Mouse (Mus musculus) myocyte (in vitro differentiated cells): Measurements from ENCODE around the gene Lrrc14b.

ENCODE experiments used
- CEBPB ChIP-seq: IDR thresholded peaks from 2 replicates; pipeline ENCODE4 v1.6.1; 2011; ENCODE audit warnings: mild to moderate bottlenecking, moderate library complexity; ENCODE audit not compliant: poor library complexity, insufficient read depth, severe bottlenecking
- POLR2A ChIP-seq: IDR thresholded peaks from one replicate; pipeline ENCODE4 v1.6.1; 2011; ENCODE audit warnings: low read depth, mild to moderate bottlenecking, control low read depth, moderate library complexity; ENCODE audit not compliant: insufficient read length
- USF1 ChIP-seq: IDR thresholded peaks from one replicate; pipeline ENCODE4 v1.6.1; 2011; ENCODE audit warnings: low read depth, mild to moderate bottlenecking, control low read depth, moderate library complexity

DNA sequence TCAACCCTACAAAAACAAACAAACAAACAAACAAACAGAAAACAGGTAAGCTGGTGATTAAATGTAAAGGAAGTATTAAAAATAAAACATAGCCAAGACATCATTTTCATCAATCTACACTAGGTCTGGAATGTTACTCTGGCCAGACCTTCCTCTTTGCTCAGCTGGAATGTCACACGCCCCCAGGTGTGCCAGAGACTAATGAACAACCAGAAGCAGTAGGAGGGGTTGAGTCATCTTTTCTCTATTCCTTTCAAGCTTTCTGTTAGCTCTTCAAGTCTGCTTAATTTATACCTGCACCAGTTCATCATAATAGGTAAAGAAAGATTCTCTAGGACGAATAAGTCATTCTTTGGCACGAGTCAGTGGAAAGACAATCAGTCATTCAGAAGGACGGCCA lies 47.4 kb downstream of the Lrrc14b start:
- no peak for TF ChIP-seq POLR2A
- TF ChIP-seq USF1, result no peak
- no peak for TF ChIP-seq CEBPB
